Mouse (Mus musculus) liver, embryonic 14.5 days (tissue): ENCODE measurements around the gene Klhl36. TPM values are rescaled to one million over a fixed set of nuclear protein-coding genes. Genes with fewer than 3 reads are reported as not detected.
A peak's percentile ranks its signal among the peaks of the same experiment; 100 is the strongest.

Experiments
- ATAC-seq: fragments of 200-750 bp; cut with Nextera tagmentation; 2 replicates; pipeline ENCODE4 v1.8.0; 2017; ENCODE audit warnings: moderate number of reproducible peaks, mild to moderate bottlenecking, moderate library complexity; ENCODE audit not compliant: insufficient read depth
- DNase-seq, 3 experiments: peaks; one replicate each; pipeline ENCODE4 v3.0.0-alpha.2; 2012 to 2013; ENCODE audit warnings: low read depth in 3 of 3, low spot score in 3 of 3
- H3K27ac ChIP-seq: fragments of 300-500 bp; sonication (generic); 2 replicates; pipeline ENCODE4 v1.5.1; 2014; ENCODE audit warnings: moderate library complexity, mild to moderate bottlenecking, control low read depth, inconsistent platforms
- H3K27me3 ChIP-seq: fragments of 300-500 bp; sonication (generic); 2 replicates; pipeline ENCODE4 v1.6.1; 2014; ENCODE audit warnings: mild to moderate bottlenecking, low read length, moderate library complexity; ENCODE audit not compliant: control insufficient read depth, insufficient read depth
- H3K36me3 ChIP-seq: fragments of 300-500 bp; sonication (generic); replicated peaks from 2 replicates; pipeline ENCODE4 v1.6.1; 2014; ENCODE audit warnings: low read depth; ENCODE audit not compliant: control insufficient read depth, insufficient read depth
- H3K4me1 ChIP-seq, 2 experiments: fragments of 200-500 bp in 1 of 2; fragments of 300-500 bp in 1 of 2; sonication (generic) in 1 of 2; replicated peaks; 2 replicates each; pipeline ENCODE4 v1.6.1; 2012 to 2014; ENCODE audit warnings: antibody characterized with exemption in 1 of 2, inconsistent platforms in 1 of 2, low read length in 1 of 2; ENCODE audit not compliant: control insufficient read depth in 2 of 2, insufficient read depth in 2 of 2
- H3K4me2 ChIP-seq: fragments of 300-500 bp; sonication (generic); 2 replicates; pipeline ENCODE4 v1.6.1; 2014; ENCODE audit warnings: low read depth, mild to moderate bottlenecking, control low read depth, moderate library complexity
- H3K4me3 ChIP-seq, 2 experiments: fragments of 200-500 bp in 1 of 2; fragments of 300-500 bp in 1 of 2; sonication (generic) in 1 of 2; 2 replicates each; pipeline ENCODE4 v1.5.1; 2012 to 2014; ENCODE audit warnings: low read depth in 2 of 2, low read length in 2 of 2, mild to moderate bottlenecking in 2 of 2, control low read depth in 1 of 2, inconsistent platforms in 1 of 2, moderate library complexity in 1 of 2; ENCODE audit not compliant: insufficient read depth in 1 of 2
- H3K9ac ChIP-seq: fragments of 300-500 bp; sonication (generic); replicated peaks from 2 replicates; pipeline ENCODE4 v1.6.1; 2014; ENCODE audit warnings: mild to moderate bottlenecking, control low read depth, moderate library complexity
- H3K9me3 ChIP-seq: fragments of 300-500 bp; sonication (generic); 2 replicates; pipeline ENCODE4 v1.6.1; 2016; ENCODE audit warnings: low read length, mixed read lengths; ENCODE audit not compliant: control insufficient read depth
- CTCF ChIP-seq: IDR thresholded peaks from 2 replicates; pipeline ENCODE4 v1.5.1; 2016; ENCODE audit warnings: antibody characterized with exemption, low read depth, control low read depth
- EP300 ChIP-seq: IDR thresholded peaks from 2 replicates; pipeline ENCODE4 v1.6.1; 2016; ENCODE audit warnings: antibody characterized with exemption, low read depth
- whole genome bisulfite sequencing: fragments of 180-500 bp; shearing (Covaris S2); extraction: QIAGEN DNeasy Blood & Tissue Kit; methylation state at CpG from one replicate; pipeline ENCODE4 v1.1.7; 2014; ENCODE audit not compliant: insufficient replicate concordance; 5-methylcytosine and 5-hydroxymethylcytosine counted together
- polyA plus RNA-seq, 2 experiments: library from polyadenylated mRNA; depleted of rRNA in 1 of 2; stranded (reverse) in 1 of 2; unstranded in 1 of 2; fragments of >200 nt; fragmentation: Nextera tagmentation in 1 of 2; extraction: Ambion mirVana in 1 of 2; gene quantifications; 2 replicates each; pipeline versions ENCODE4 v1.2.1 to v1.2.3; 2012 to 2014

Gene Klhl36
- polyA plus RNA-seq, 2 experiments, result 2.5 to 2.7 TPM

- no peaks in the 10 kb centered on the region for H3K27me3 ChIP-seq
- H3K27ac ChIP-seq, result no peak overlapping the region
- DNase-seq (no peak), ATAC-seq (no peak)
- H3K9ac ChIP-seq, result no peak overlapping the region
- H3K4me3 ChIP-seq, result no peak overlapping the region
- H3K4me2 ChIP-seq, result no peak overlapping the region
- TF ChIP-seq CTCF, result no peak
- no peak for TF ChIP-seq EP300
- no peaks in the 10 kb centered on the region for H3K36me3 ChIP-seq
- no peaks in the 10 kb centered on the region for H3K9me3 ChIP-seq
- 22% methylated on average over 19 of the region's 19 CpGs for WGBS
- H3K4me1 ChIP-seq, result peaks cover 4 to 42% of the 10 kb centered on the region in 2 experiments
Observed at GRCm38 (mm10) chr8:119825950-119826730, 35.9 kb upstream of the Klhl36 start.

GRCm38 (mm10) chr8:119826982-119827381 lies 35.1 kb upstream of the Klhl36 start:
- H3K36me3 ChIP-seq, result no peaks in the 10 kb centered on the region
- H3K27me3 ChIP-seq, result no peaks in the 10 kb centered on the region
- H3K4me2 ChIP-seq, result peak overlapping the region; percentile 22
- no peak overlapping the region for H3K4me3 ChIP-seq
- no peak overlapping the region for H3K9ac ChIP-seq
- 18% methylated on average over 5 of the region's 5 CpGs for WGBS
- ATAC-seq (no peak), DNase-seq (no peak)
- H3K27ac ChIP-seq, result no peak overlapping the region
- H3K9me3 ChIP-seq, result no peaks in the 10 kb centered on the region
- H3K4me1 ChIP-seq, result peaks cover 4 to 47% of the 10 kb centered on the region in 2 experiments
- TF ChIP-seq CTCF (no peak), EP300 (no peak)

GRCm38 (mm10) chr8:119827721-119828153 lies 34.3 kb upstream of the Klhl36 start:
- no peaks in the 10 kb centered on the region for H3K36me3 ChIP-seq
- H3K4me2 ChIP-seq, result no peak overlapping the region; the same call in 1 of the 2 replicates
- H3K27me3 ChIP-seq, result no peaks in the 10 kb centered on the region
- H3K9ac ChIP-seq, result no peak overlapping the region
- ATAC-seq (no peak), DNase-seq (no peak)
- no peak overlapping the region for H3K4me3 ChIP-seq
- peaks cover 4 to 55% of the 10 kb centered on the region in 2 experiments for H3K4me1 ChIP-seq
- no peak overlapping the region for H3K27ac ChIP-seq
- no peaks in the 10 kb centered on the region for H3K9me3 ChIP-seq
- whole genome bisulfite sequencing, result 35% methylated on average over 4 of the region's 4 CpGs
- TF ChIP-seq CTCF (no peak), EP300 (no peak)

GRCm38 (mm10) chr8:119829015-119829414 lies 33.1 kb upstream of the Klhl36 start:
- WGBS, result 20% methylated on average over 10 of the region's 10 CpGs
- TF ChIP-seq CTCF (no peak), EP300 (no peak)
- Histone ChIP-seq H3K27ac (no peak overlapping the region), H3K9me3 (no peaks in the 10 kb centered on the region), H3K4me2 (no peak overlapping the region), H3K9ac (no peak overlapping the region), H3K36me3 (no peaks in the 10 kb centered on the region), H3K27me3 (no peaks in the 10 kb centered on the region), H3K4me1 (peaks cover 4 to 62% of the 10 kb centered on the region in 2 experiments), H3K4me3 (no peak overlapping the region)
- DNase-seq (no peak), ATAC-seq (peak; percentile 26; the same call in 1 of the 2 replicates)

GRCm38 (mm10) chr8:119829420-119829819 lies 32.6 kb upstream of the Klhl36 start:
- DNase-seq (no peak), ATAC-seq (no peak)

More at GRCm38 (mm10) chr8:119829420-119829819, 32.6 kb upstream of the Klhl36 start:
- no peak overlapping the region for H3K9ac ChIP-seq
- H3K27me3 ChIP-seq, result no peaks in the 10 kb centered on the region
- peaks cover 4 to 64% of the 10 kb centered on the region in 2 experiments for H3K4me1 ChIP-seq
- no peak overlapping the region for H3K27ac ChIP-seq
- WGBS, result 43% methylated on average over 13 of the region's 13 CpGs
- no peak overlapping the region for H3K4me2 ChIP-seq
- no peaks in the 10 kb centered on the region for H3K9me3 ChIP-seq
- H3K36me3 ChIP-seq, result no peaks in the 10 kb centered on the region
- TF ChIP-seq CTCF, result no peak
- no peak for TF ChIP-seq EP300
- no peak overlapping the region for H3K4me3 ChIP-seq
